Mouse (Mus musculus): ENCODE data around the gene Sars. TPM values are rescaled to one million over a fixed set of nuclear protein-coding genes. Genes with fewer than 3 reads are reported as not detected.
A peak's percentile ranks its signal among the peaks of the same experiment; 100 is the strongest.

Sars gene
- polyA plus RNA-seq, 1 experiment from 2014 or later = 220 TPM

GRCm38 (mm10) chr3:108406306-108406885 is 38.6 kb downstream of the Sars start:
- Histone ChIP-seq H3K27ac (ENCODE audit: low read length) (peak overlapping the region; percentile 53; the same call in 1 of the 2 replicates), H3K4me1 (ENCODE audit: control insufficient read depth, insufficient read depth, low read length) (peaks cover 43% of the 10 kb centered on the region), H3K4me2 (ENCODE audit: low read length) (no peak overlapping the region), H3K36me3 (ENCODE audit: control insufficient read depth, insufficient read depth, low read length) (peaks cover 21% of the 10 kb centered on the region), H3K9ac (ENCODE audit: low read depth, low read length) (no peak overlapping the region), H3K4me3 (ENCODE audit: low read depth, low read length) (no peak overlapping the region), H3K9me3 (replicated peaks; ENCODE audit: control insufficient read depth, low read length, poor library complexity, severe bottlenecking) (no peaks in the 10 kb centered on the region), H3K27me3 (ENCODE audit: control insufficient read depth, insufficient read depth, low read depth, low read length) (no peaks in the 10 kb centered on the region)
- WGBS = 66% methylated on average over 24 of the region's 24 CpGs
- ATAC-seq = no peak

DNA sequence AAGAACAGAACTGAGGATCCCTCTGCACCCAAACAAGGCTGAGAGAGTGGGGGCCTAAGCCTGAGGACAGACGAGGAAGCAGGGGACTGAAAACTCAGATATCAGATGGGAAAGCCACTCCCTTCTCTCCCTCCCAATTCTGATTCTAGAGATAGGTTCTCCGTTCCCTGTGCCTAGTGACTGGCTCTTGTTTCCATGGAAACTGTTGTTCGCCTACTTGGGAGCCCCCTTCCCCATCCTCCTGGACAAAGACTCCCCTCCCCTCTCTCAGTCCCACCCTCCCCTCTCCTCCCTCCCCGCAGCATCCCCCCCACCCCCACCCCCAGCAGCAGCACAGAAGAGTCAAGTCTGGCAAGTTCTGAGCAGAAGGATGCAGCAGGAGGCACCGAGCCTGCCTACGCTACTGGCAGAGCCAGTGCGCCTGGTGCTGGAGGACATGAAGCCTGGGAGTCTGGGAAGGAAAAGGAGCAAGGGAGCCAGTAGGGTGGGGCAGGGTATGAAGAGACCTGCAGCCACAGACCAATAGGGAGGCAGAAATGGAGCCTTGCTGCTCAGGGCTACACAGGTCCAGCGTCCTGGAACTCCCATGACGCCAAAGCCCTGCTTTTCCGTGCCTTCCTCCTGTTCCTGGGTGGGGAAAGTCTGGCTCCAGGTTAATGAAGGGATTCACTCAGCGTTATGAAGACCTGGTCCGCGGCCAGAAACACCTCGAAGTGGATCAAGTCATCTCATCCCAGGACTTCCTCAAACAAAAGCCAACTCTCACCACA is 39.3 kb downstream of the Sars start:
- H3K4me3 ChIP-seq (ENCODE audit: low read depth, low read length) = no peak overlapping the region
- peaks cover 37% of the 10 kb centered on the region for H3K4me1 ChIP-seq (ENCODE audit: control insufficient read depth, insufficient read depth, low read length)
- peak overlapping the region; percentile 9; the same call in 1 of the 2 replicates for H3K4me2 ChIP-seq (ENCODE audit: low read length)
- H3K27me3 ChIP-seq (ENCODE audit: control insufficient read depth, insufficient read depth, low read depth, low read length) = no peaks in the 10 kb centered on the region
- peaks cover 23% of the 10 kb centered on the region for H3K36me3 ChIP-seq (ENCODE audit: control insufficient read depth, insufficient read depth, low read length)
- WGBS = 12% methylated on average over 14 of the region's 14 CpGs
- no peak for ATAC-seq
- H3K27ac ChIP-seq (ENCODE audit: low read length) = peak overlapping the region; percentile 53
- H3K9ac ChIP-seq (ENCODE audit: low read depth, low read length) = peak overlapping the region; percentile 39; the same call in 1 of the 2 replicates
- no peaks in the 10 kb centered on the region for H3K9me3 ChIP-seq (replicated peaks; ENCODE audit: control insufficient read depth, low read length, poor library complexity, severe bottlenecking)

DNA sequence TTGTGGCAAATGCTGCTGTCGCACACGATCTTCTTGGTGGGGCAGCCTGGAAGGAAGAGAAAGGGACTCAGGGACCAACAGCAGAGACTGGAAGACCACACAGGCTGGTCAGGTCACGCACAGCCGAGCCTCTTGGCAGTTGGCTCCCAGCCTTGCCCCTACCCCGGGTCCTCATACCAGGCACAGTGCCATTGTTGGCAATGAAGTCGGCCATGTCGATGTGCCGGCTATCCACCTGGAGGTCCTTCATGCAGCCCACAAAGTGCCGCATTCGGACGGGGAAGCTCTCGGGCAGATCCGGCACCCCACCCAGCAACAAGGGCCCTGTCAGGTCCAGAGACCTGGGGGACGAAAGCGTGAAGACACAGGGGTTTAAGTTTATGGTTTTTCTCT is 42.5 kb downstream of the Sars start:
- no peaks in the 10 kb centered on the region for H3K9me3 ChIP-seq (replicated peaks; ENCODE audit: control insufficient read depth, low read length, poor library complexity, severe bottlenecking)
- H3K4me2 ChIP-seq (ENCODE audit: low read length) = no peak overlapping the region
- 0 out of 2 replicates have a peak, but pooled peaks have one; percentile 1 for ATAC-seq
- no peak overlapping the region for H3K4me3 ChIP-seq (ENCODE audit: low read depth, low read length)
- no peak overlapping the region for H3K9ac ChIP-seq (ENCODE audit: low read depth, low read length)
- 73% methylated on average over 15 of the region's 15 CpGs for WGBS
- H3K4me1 ChIP-seq (ENCODE audit: control insufficient read depth, insufficient read depth, low read length) = peaks cover 18% of the 10 kb centered on the region
- 0 out of 2 replicates have a peak overlapping the region, but pooled peaks have one; percentile 46 for H3K27ac ChIP-seq (ENCODE audit: low read length)
- H3K36me3 ChIP-seq (ENCODE audit: control insufficient read depth, insufficient read depth, low read length) = peaks cover 48% of the 10 kb centered on the region
- H3K27me3 ChIP-seq (ENCODE audit: control insufficient read depth, insufficient read depth, low read depth, low read length) = no peaks in the 10 kb centered on the region

- peaks cover 51% of the 10 kb centered on the region for H3K36me3 ChIP-seq (ENCODE audit: control insufficient read depth, insufficient read depth, low read length)
- ATAC-seq = peak; percentile 86
- no peak overlapping the region for H3K4me2 ChIP-seq (ENCODE audit: low read length)
- H3K4me3 ChIP-seq (ENCODE audit: low read depth, low read length) = no peak overlapping the region
- 0 out of 2 replicates have a peak overlapping the region, but pooled peaks have one; percentile 14 for H3K9ac ChIP-seq (ENCODE audit: low read depth, low read length)
- H3K27ac ChIP-seq (ENCODE audit: low read length) = peak overlapping the region; percentile 46; the same call in 1 of the 2 replicates
- no peaks in the 10 kb centered on the region for H3K9me3 ChIP-seq (replicated peaks; ENCODE audit: control insufficient read depth, low read length, poor library complexity, severe bottlenecking)
- 39% methylated on average over 20 of the region's 22 CpGs for WGBS
- H3K4me1 ChIP-seq (ENCODE audit: control insufficient read depth, insufficient read depth, low read length) = peaks cover 18% of the 10 kb centered on the region
- H3K27me3 ChIP-seq (ENCODE audit: control insufficient read depth, insufficient read depth, low read depth, low read length) = no peaks in the 10 kb centered on the region
Observed at GRCm38 (mm10) chr3:108401692-108402527, 43.1 kb downstream of the Sars start.

DNA sequence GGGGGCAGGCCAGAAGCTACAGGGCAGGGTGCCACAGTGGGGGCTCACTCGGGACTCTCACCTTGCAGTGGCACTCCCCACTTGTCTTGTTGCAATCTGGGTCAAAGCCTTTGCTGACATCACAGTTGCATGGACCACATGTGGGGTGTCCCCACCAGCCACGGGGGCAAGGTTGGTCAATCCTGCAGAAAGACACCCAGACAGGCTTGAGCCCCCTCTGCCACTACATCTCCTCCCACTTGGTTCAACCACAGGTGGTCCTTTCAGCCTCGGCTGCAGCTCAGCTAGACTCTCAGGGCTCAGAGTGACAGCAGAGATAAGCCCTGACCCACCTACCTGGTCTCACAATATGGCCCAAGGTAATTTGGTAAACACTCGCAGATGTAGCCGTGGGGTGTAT is 44.6 kb downstream of the Sars start:
- Histone ChIP-seq H3K4me2 (ENCODE audit: low read length) (no peak overlapping the region), H3K27me3 (ENCODE audit: control insufficient read depth, insufficient read depth, low read depth, low read length) (no peaks in the 10 kb centered on the region), H3K36me3 (ENCODE audit: control insufficient read depth, insufficient read depth, low read length) (peaks cover 58% of the 10 kb centered on the region), H3K9ac (ENCODE audit: low read depth, low read length) (no peak overlapping the region), H3K27ac (ENCODE audit: low read length) (no peak overlapping the region), H3K4me3 (ENCODE audit: low read depth, low read length) (no peak overlapping the region), H3K9me3 (replicated peaks; ENCODE audit: control insufficient read depth, low read length, poor library complexity, severe bottlenecking) (no peaks in the 10 kb centered on the region), H3K4me1 (ENCODE audit: control insufficient read depth, insufficient read depth, low read length) (peaks cover 9% of the 10 kb centered on the region)
- 88% methylated on average over 5 of the region's 5 CpGs for WGBS
- ATAC-seq = no peak

DNA sequence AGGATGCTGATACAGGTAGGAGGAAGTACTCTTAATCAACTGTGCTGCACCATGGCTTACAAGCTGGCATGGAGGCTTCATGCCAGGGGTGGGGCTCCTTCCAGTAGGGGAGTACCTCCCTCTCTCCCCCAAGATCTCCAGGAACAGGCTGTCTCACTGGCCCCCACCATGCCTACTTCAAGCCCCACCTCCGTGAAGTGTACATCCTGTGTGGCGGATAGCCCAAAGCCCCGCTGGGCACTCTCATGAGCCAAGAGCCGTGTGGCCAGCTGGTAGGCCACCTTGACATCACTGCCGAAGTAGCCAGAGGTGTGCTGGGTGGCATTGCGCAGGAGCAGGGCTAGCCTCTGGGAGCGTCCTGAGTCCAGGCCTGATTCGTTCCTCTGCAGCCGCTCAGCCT is 46.7 kb downstream of the Sars start:
- Histone ChIP-seq H3K27me3 (ENCODE audit: control insufficient read depth, insufficient read depth, low read depth, low read length) (no peaks in the 10 kb centered on the region), H3K36me3 (ENCODE audit: control insufficient read depth, insufficient read depth, low read length) (peaks cover 67% of the 10 kb centered on the region), H3K4me2 (ENCODE audit: low read length) (no peak overlapping the region), H3K9ac (ENCODE audit: low read depth, low read length) (no peak overlapping the region), H3K27ac (ENCODE audit: low read length) (no peak overlapping the region), H3K4me1 (ENCODE audit: control insufficient read depth, insufficient read depth, low read length) (peaks cover 6% of the 10 kb centered on the region), H3K9me3 (replicated peaks; ENCODE audit: control insufficient read depth, low read length, poor library complexity, severe bottlenecking) (no peaks in the 10 kb centered on the region), H3K4me3 (ENCODE audit: low read depth, low read length) (no peak overlapping the region)
- no peak for ATAC-seq
- whole genome bisulfite sequencing = 94% methylated on average over 9 of the region's 9 CpGs

DNA sequence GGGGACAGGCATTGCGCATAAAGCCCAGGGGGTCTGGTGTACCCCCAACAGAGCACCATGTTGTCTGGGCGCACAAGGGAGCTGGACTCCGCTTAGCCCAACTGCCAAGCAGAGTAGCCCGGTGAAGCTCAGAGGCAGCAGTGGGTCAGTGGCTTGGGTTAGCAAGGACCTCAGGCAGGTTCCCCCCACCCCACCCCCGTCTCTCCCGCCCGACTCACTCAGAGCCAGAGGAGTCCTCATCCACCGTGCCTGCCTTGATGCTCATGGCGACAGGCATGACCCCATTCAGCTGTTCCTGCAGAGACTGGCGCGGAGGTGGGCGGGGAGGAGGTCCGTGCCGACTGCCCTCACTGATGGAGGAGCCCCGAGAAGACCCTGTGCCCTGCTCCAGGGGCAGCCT is 52.2 kb downstream of the Sars start:
- H3K4me2 ChIP-seq (ENCODE audit: low read length) = no peak overlapping the region
- H3K9ac ChIP-seq (ENCODE audit: low read depth, low read length) = no peak overlapping the region
- no peak for ATAC-seq
- H3K27me3 ChIP-seq (ENCODE audit: control insufficient read depth, insufficient read depth, low read depth, low read length) = no peaks in the 10 kb centered on the region
- peaks cover 3% of the 10 kb centered on the region; the same call in 1 of the 2 replicates for H3K4me1 ChIP-seq (ENCODE audit: control insufficient read depth, insufficient read depth, low read length)
- WGBS = 40% methylated on average over 15 of the region's 15 CpGs
- H3K36me3 ChIP-seq (ENCODE audit: control insufficient read depth, insufficient read depth, low read length) = peaks cover 38% of the 10 kb centered on the region
- H3K4me3 ChIP-seq (ENCODE audit: low read depth, low read length) = no peak overlapping the region
- H3K9me3 ChIP-seq (replicated peaks; ENCODE audit: control insufficient read depth, low read length, poor library complexity, severe bottlenecking) = no peaks in the 10 kb centered on the region
- no peak overlapping the region for H3K27ac ChIP-seq (ENCODE audit: low read length)

DNA sequence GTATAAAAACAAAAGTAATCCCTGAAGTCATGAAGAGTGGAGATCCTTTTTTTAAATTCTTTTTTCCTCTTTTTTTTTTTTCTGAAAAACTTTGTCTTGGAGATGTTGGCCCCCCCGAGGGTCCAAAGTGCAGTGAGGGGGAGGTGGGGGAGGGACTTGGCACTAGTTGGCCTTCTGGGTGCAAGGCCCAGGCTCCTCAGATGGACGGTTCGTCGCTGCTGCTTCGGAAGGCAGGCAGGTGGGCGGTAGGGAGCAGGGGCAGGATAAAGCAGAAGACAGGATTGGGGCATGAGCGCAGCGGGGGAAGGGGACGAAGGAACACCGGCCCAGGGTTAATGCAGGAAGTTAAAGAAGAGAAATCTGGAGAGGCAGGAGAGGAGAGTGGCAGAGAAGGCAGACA is 52.7 kb downstream of the Sars start:
- 10% methylated on average over 10 of the region's 10 CpGs for WGBS
- H3K4me2 ChIP-seq (ENCODE audit: low read length) = no peak overlapping the region
- no peak overlapping the region for H3K27ac ChIP-seq (ENCODE audit: low read length)
- no peaks in the 10 kb centered on the region for H3K9me3 ChIP-seq (replicated peaks; ENCODE audit: control insufficient read depth, low read length, poor library complexity, severe bottlenecking)
- no peak overlapping the region for H3K4me3 ChIP-seq (ENCODE audit: low read depth, low read length)
- peaks cover 34% of the 10 kb centered on the region for H3K36me3 ChIP-seq (ENCODE audit: control insufficient read depth, insufficient read depth, low read length)
- no peak for ATAC-seq
- H3K27me3 ChIP-seq (ENCODE audit: control insufficient read depth, insufficient read depth, low read depth, low read length) = no peaks in the 10 kb centered on the region
- no peak overlapping the region; the same call in 1 of the 2 replicates for H3K9ac ChIP-seq (ENCODE audit: low read depth, low read length)
- H3K4me1 ChIP-seq (ENCODE audit: control insufficient read depth, insufficient read depth, low read length) = peaks cover 3% of the 10 kb centered on the region; the same call in 1 of the 2 replicates

All from midbrain, embryonic 16.5 days (tissue).